Mouse (Mus musculus) frontal cortex, postnatal 10 days (tissue): ENCODE measurements around the gene Olfr835.

Experiments
- DNase-seq, 2 experiments: peaks; one replicate each; pipeline ENCODE4 v3.0.0; 2022; ENCODE audit warnings: low spot score in 2 of 2, mixed read lengths in 1 of 2

Olfr835 gene

DNA sequence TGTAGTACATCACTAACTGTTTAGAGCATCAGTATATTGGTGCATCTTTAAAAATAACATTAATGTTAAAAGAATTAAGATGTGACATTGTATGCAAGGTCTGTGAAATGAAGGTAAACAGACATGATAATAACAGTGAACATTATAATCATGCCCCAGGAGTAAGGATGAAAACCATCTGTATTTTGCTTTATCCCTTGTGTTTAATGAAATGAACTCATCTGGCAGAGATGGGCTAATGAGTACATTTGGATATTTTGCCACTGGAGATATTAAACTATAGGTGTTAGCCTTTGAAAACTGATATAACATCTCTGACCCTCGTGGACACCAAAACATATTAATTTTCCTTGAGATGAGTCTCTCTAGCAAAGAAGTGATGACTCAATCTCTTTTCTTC lies at the start of gene Olfr835:
TSS of gene Olfr835 (plus strand) at position 301 of the 400 bp plus-strand sequence.
- no peak for DNase-seq

DNA sequence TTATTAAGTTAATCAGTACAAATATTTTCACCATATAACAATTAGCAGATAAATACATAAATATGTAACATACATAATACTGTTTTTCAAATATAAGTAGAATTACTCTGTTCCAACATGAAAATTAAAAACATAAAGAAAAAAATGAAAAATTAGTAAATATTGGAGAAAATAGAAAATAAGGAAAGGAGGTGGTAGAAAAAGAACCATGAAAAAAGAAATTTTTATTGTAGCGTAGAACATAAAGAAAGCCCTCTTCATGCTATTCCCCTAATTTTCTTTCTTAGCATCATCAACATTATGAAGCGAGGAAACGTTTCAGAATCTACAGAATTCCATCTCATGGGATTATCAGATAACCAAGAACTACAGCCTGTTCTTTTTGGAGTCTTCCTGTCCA lies 44.8 kb upstream of the Olfr835 start, which contains the start of gene Olfr834:
TSS of gene Olfr834 (plus strand) at position 301 of the 400 bp plus-strand sequence.
- no peak for DNase-seq

DNA sequence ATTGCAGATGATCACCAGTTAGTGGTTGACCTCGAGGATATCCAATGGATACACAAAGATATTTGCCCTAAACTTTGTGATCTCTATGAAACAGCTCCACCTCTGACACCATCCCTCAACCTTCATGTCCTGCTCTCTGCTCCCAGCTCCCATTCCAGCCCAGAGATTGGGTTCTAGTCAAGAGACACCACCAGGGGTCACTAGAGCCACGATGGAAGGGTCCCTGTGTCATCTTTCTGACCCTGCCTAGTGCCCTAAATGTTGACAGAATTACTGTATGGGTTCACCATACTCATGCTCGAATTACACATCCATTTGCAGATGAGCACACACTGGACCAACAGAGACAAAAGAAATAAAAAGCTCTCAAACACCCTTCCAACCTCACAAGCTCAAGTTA lies 52.5 kb downstream of the Olfr835 start:
- no peak for DNase-seq
